Mouse (Mus musculus) intestine, embryonic 14.5 days (tissue): ENCODE data around the gene Actr1b. TPM values are rescaled to one million over a fixed set of nuclear protein-coding genes. Genes with fewer than 3 reads are reported as not detected.

Source experiments
- ATAC-seq: fragments of 200-750 bp; cut with Nextera tagmentation; replicated peaks from 2 replicates; pipeline ENCODE4 v1.8.0; 2017; ENCODE audit warnings: low read depth, moderate number of reproducible peaks, moderate TSS enrichment, moderate library complexity; ENCODE audit not compliant: low FRiP score, low TSS enrichment
- DNase-seq: peaks from one replicate; pipeline ENCODE4 v3.0.0-alpha.2; 2018; ENCODE audit warnings: low spot score
- H3K27ac ChIP-seq: fragments of 300-500 bp; sonication (generic); 2 replicates; pipeline ENCODE4 v1.5.1; 2014; ENCODE audit warnings: low read depth, mild to moderate bottlenecking, control low read depth
- H3K27me3 ChIP-seq: fragments of 300-500 bp; sonication (generic); replicated peaks from 2 replicates; pipeline ENCODE4 v1.6.1; 2014; ENCODE audit warnings: low read length, control low read depth; ENCODE audit not compliant: control insufficient read depth, insufficient read depth
- H3K36me3 ChIP-seq: fragments of 300-500 bp; sonication (generic); 2 replicates; pipeline ENCODE4 v1.6.1; 2014; ENCODE audit warnings: low read length, control low read depth; ENCODE audit not compliant: control insufficient read depth, insufficient read depth
- H3K4me1 ChIP-seq: fragments of 300-500 bp; sonication (generic); replicated peaks from 2 replicates; pipeline ENCODE4 v1.6.1; 2014; ENCODE audit warnings: low read length, control low read depth, mixed read lengths; ENCODE audit not compliant: control insufficient read depth, insufficient read depth
- H3K4me2 ChIP-seq: fragments of 300-500 bp; sonication (generic); 2 replicates; pipeline ENCODE4 v1.6.1; 2014; ENCODE audit warnings: low read length
- H3K4me3 ChIP-seq: fragments of 300-500 bp; sonication (generic); 2 replicates; pipeline ENCODE4 v1.5.1; 2014; ENCODE audit warnings: low read depth, low read length, control low read depth, mixed read lengths
- H3K9ac ChIP-seq: fragments of 300-500 bp; sonication (generic); 2 replicates; pipeline ENCODE4 v1.6.1; 2014; ENCODE audit warnings: mild to moderate bottlenecking, low read length
- H3K9me3 ChIP-seq: fragments of 300-500 bp; sonication (generic); 2 replicates; pipeline ENCODE4 v1.6.1; 2016; ENCODE audit warnings: low read length, control low read depth; ENCODE audit not compliant: control insufficient read depth
- WGBS: fragments of 180-500 bp; shearing (Covaris S2); extraction: QIAGEN DNeasy Blood & Tissue Kit; methylation state at CpG from one replicate; pipeline ENCODE4 v1.1.7; 2014; 5-methylcytosine and 5-hydroxymethylcytosine counted together
- polyA plus RNA-seq: library from polyadenylated mRNA; unstranded; fragments of >200 nt; fragmentation: Nextera tagmentation; extraction: Ambion mirVana; gene quantifications from 2 replicates; pipeline ENCODE4 v1.2.1, GENCODE M21; 2014

Actr1b gene
- polyA plus RNA-seq, 1 experiment from 2014 or later: 97.0 TPM

- peak within 1 kb of the TSS; percentile 80 for H3K4me2 ChIP-seq
- peak within 1 kb of the TSS; percentile 71 for H3K9ac ChIP-seq
- peak; percentile 97 for DNase-seq
- H3K4me3 ChIP-seq: peak within 1 kb of the TSS; percentile 73
- H3K9me3 ChIP-seq: no peaks in the 10 kb centered on the region
- H3K36me3 ChIP-seq: peaks cover 32% of the 10 kb centered on the region
- peak; percentile 97 for ATAC-seq
- WGBS: 1% methylated on average over 29 of the region's 29 CpGs
- peak within 1 kb of the TSS; percentile 72 for H3K27ac ChIP-seq
- peaks cover 12% of the 10 kb centered on the region for H3K4me1 ChIP-seq
- no peaks in the 10 kb centered on the region for H3K27me3 ChIP-seq
Observed at GRCm38 (mm10) chr1:36709854-36710280, 4.4 kb downstream of the Actr1b start, which contains the start of gene 4933424G06Rik. TSS of gene 4933424G06Rik (plus strand) at chr1:36710149.

DNA sequence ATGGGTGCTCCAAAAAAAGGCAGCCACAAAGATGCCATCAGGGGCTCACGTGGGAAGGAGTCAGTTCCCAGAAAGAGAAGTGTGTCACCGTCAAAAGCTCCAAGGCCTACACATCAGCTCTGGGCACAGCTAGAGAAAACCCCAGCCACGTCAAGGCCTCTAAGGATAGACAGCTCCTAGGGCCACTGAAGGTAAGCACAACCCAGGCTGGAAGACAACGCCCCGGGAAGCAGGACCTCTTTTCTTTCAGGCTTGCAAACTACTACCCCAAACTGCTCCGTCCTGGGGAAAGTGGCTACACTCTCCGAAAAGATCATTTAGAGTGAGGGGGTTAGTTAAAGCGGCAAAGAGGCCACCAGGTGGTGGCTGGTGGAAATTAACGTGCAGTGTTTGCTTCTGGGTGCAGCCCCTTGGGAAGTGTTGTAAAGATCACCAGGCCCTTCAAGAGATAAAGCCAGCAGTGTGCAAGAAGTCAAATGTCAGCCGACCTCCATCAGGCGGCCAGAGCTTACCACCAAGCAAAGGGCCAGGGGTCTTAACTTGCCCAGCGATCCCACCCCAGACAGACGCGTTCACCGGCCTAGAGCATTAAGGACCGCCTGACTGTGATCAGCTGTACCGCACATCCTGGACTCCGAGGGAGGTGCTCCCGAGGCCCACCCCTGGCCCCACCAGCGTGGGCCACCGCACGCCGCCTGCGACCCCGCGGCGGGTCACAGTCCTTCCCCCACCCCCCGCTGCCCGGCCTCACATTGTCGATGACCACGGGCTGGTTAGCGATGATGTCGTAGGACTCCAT lies 5.0 kb downstream of the Actr1b start:
- Histone ChIP-seq H3K36me3 (peaks cover 38% of the 10 kb centered on the region), H3K9me3 (no peaks in the 10 kb centered on the region), H3K4me1 (peaks cover 12% of the 10 kb centered on the region), H3K27me3 (no peaks in the 10 kb centered on the region), H3K4me2 (peak overlapping the region; percentile 80), H3K9ac (peak overlapping the region; percentile 71), H3K27ac (peak overlapping the region; percentile 72), H3K4me3 (peak overlapping the region; percentile 73)
- ATAC-seq: peak; percentile 79
- no peak for DNase-seq
- under 1% methylated on average over 33 of the region's 33 CpGs for WGBS

GRCm38 (mm10) chr1:36708626-36709025 lies 5.6 kb downstream of the Actr1b start:
- no peak for DNase-seq
- peak overlapping the region; percentile 72; the same call in 1 of the 2 replicates for H3K27ac ChIP-seq
- WGBS: 81% methylated on average over 1 of the region's 1 CpGs

GRCm38 (mm10) chr1:36707797-36708196 lies 6.4 kb downstream of the Actr1b start:
- no peak overlapping the region for H3K4me3 ChIP-seq
- 77% methylated on average over 3 of the region's 3 CpGs for WGBS
- H3K27me3 ChIP-seq: no peaks in the 10 kb centered on the region
- H3K4me2 ChIP-seq: no peak overlapping the region; the same call in 1 of the 2 replicates
- no peak overlapping the region for H3K27ac ChIP-seq
- DNase-seq: no peak
- H3K36me3 ChIP-seq: peaks cover 52% of the 10 kb centered on the region
- H3K9ac ChIP-seq: peak overlapping the region; percentile 71; the same call in 1 of the 2 replicates
- peaks cover 12% of the 10 kb centered on the region for H3K4me1 ChIP-seq
- no peaks in the 10 kb centered on the region for H3K9me3 ChIP-seq
- no peak for ATAC-seq

More at GRCm38 (mm10) chr1:36708626-36709025, 5.6 kb downstream of the Actr1b start:
- ATAC-seq: no peak
- Histone ChIP-seq H3K4me2 (peak overlapping the region; percentile 80), H3K9ac (peak overlapping the region; percentile 71), H3K27me3 (no peaks in the 10 kb centered on the region), H3K36me3 (peaks cover 44% of the 10 kb centered on the region), H3K4me1 (peaks cover 12% of the 10 kb centered on the region), H3K4me3 (peak overlapping the region; percentile 73), H3K9me3 (no peaks in the 10 kb centered on the region)

GRCm38 (mm10) chr1:36707166-36707565 lies 7.1 kb downstream of the Actr1b start:
- H3K4me3 ChIP-seq: no peak overlapping the region
- WGBS: 86% methylated on average over 2 of the region's 2 CpGs
- no peak overlapping the region for H3K9ac ChIP-seq
- H3K4me1 ChIP-seq: peaks cover 12% of the 10 kb centered on the region
- ATAC-seq: no peak
- H3K9me3 ChIP-seq: no peaks in the 10 kb centered on the region
- DNase-seq: no peak
- peaks cover 59% of the 10 kb centered on the region for H3K36me3 ChIP-seq
- no peaks in the 10 kb centered on the region for H3K27me3 ChIP-seq
- H3K27ac ChIP-seq: no peak overlapping the region
- no peak overlapping the region for H3K4me2 ChIP-seq

DNA sequence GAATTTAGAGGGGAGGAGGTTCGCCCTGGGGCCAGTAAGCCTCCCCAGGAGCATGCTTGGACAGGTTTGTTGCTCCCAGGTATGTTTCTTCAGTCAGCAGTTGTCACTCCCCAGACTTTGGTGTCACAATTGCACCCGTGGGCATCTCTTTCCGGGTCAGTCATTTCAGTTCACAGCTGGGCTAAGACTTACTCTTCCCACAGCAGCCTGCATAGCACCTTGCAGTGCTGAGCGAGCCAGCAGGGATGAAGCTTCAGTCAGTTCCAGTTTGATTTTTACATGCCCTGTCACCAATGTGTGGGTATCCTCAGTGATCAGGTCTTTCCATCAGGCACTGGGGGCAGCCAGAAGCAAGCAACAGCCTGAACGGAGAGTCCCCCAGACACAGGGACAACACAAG lies 17.2 kb downstream of the Actr1b start:
- H3K9ac ChIP-seq: no peak overlapping the region
- no peak for ATAC-seq
- no peaks in the 10 kb centered on the region for H3K9me3 ChIP-seq
- H3K4me1 ChIP-seq: peaks cover 8% of the 10 kb centered on the region
- H3K36me3 ChIP-seq: peaks cover 50% of the 10 kb centered on the region
- no peak overlapping the region for H3K4me2 ChIP-seq
- H3K4me3 ChIP-seq: no peak overlapping the region
- H3K27me3 ChIP-seq: no peaks in the 10 kb centered on the region
- DNase-seq: no peak
- WGBS: 81% methylated on average over 5 of the region's 5 CpGs
- no peak overlapping the region for H3K27ac ChIP-seq

DNA sequence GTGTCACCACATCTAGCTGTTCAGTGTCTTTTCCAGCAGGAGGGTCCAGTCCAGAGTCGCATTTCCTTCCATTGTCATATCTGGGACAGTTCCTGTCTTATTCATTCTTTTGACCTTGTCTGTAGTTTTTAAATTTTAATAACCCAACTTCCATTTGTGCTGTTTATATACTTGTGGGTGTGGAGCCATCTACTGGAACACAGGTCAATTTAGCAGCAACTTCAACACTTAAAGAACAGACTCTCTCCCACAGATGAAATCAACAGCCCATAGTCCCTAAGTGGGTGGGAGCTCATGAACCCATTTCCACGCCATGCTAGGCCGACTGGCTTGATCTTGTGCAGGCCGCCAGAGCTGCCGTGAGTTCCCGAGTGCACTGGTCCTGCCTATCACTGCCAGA lies 17.8 kb downstream of the Actr1b start:
- Histone ChIP-seq H3K9me3 (no peaks in the 10 kb centered on the region), H3K9ac (no peak overlapping the region), H3K27me3 (no peaks in the 10 kb centered on the region), H3K36me3 (peaks cover 45% of the 10 kb centered on the region), H3K4me2 (no peak overlapping the region), H3K4me1 (peaks cover 9% of the 10 kb centered on the region), H3K27ac (no peak overlapping the region), H3K4me3 (no peak overlapping the region)
- ATAC-seq: no peak
- no peak for DNase-seq
- WGBS: 56% methylated on average over 6 of the region's 6 CpGs

- Histone ChIP-seq H3K9me3 (no peaks in the 10 kb centered on the region), H3K27me3 (no peaks in the 10 kb centered on the region), H3K9ac (no peak overlapping the region), H3K4me1 (peaks cover 9% of the 10 kb centered on the region), H3K4me2 (no peak overlapping the region), H3K36me3 (peaks cover 30% of the 10 kb centered on the region), H3K4me3 (no peak overlapping the region), H3K27ac (no peak overlapping the region)
- ATAC-seq (no peak), DNase-seq (no peak)
- WGBS: 86% methylated on average over 6 of the region's 6 CpGs
Observed at GRCm38 (mm10) chr1:36694871-36695270, 19.4 kb downstream of the Actr1b start.
